Mouse (Mus musculus) liver, embryonic 16.5 days (tissue): Measurements from ENCODE around the gene Bax. TPM values are rescaled to one million over a fixed set of nuclear protein-coding genes. Genes with fewer than 3 reads are reported as not detected.

Source experiments
- ATAC-seq: fragments of 200-750 bp; cut with Nextera tagmentation; 2 replicates; pipeline ENCODE4 v1.8.0; 2017; ENCODE audit warnings: low read depth, mild to moderate bottlenecking, moderate number of reproducible peaks, moderate library complexity
- H3K27ac ChIP-seq: fragments of 300-500 bp; sonication (generic); 2 replicates; pipeline ENCODE4 v1.5.1; 2014; ENCODE audit warnings: mild to moderate bottlenecking, low read length
- H3K27me3 ChIP-seq: fragments of 300-500 bp; sonication (generic); 2 replicates; pipeline ENCODE4 v1.6.1; 2014; ENCODE audit warnings: low read depth, low read length, mixed read lengths; ENCODE audit not compliant: control insufficient read depth, insufficient read depth
- H3K36me3 ChIP-seq: fragments of 300-500 bp; sonication (generic); 2 replicates; pipeline ENCODE4 v1.6.1; 2014; ENCODE audit warnings: mild to moderate bottlenecking; ENCODE audit not compliant: control insufficient read depth, insufficient read depth
- H3K4me1 ChIP-seq: fragments of 300-500 bp; sonication (generic); 2 replicates; pipeline ENCODE4 v1.6.1; 2014; ENCODE audit warnings: low read depth, low read length, mixed read lengths; ENCODE audit not compliant: control insufficient read depth
- H3K4me2 ChIP-seq: fragments of 300-500 bp; sonication (generic); 2 replicates; pipeline ENCODE4 v1.6.1; 2014; ENCODE audit warnings: low read depth, low read length, mixed read lengths
- H3K4me3 ChIP-seq: fragments of 300-500 bp; sonication (generic); 2 replicates; pipeline ENCODE4 v1.5.1; 2014; ENCODE audit warnings: low read depth, mild to moderate bottlenecking, low read length
- H3K9ac ChIP-seq: fragments of 300-500 bp; sonication (generic); 2 replicates; pipeline ENCODE4 v1.6.1; 2014; ENCODE audit warnings: low read depth, low read length
- H3K9me3 ChIP-seq: fragments of 300-500 bp; sonication (generic); replicated peaks from 2 replicates; pipeline ENCODE4 v1.6.1; 2016; ENCODE audit warnings: low read length; ENCODE audit not compliant: control insufficient read depth
- WGBS: fragments of 180-500 bp; shearing (Covaris S2); extraction: QIAGEN DNeasy Blood & Tissue Kit; methylation state at CpG from one replicate; pipeline ENCODE4 v1.1.7; 2014; ENCODE audit not compliant: insufficient replicate concordance; 5-methylcytosine and 5-hydroxymethylcytosine counted together
- polyA plus RNA-seq: library from polyadenylated mRNA; unstranded; fragments of >200 nt; fragmentation: Nextera tagmentation; extraction: Ambion mirVana; gene quantifications from 2 replicates; pipeline ENCODE4 v1.2.1, GENCODE M21; 2015

Gene Bax
- polyA plus RNA-seq, 1 experiment from 2014 or later: 63.3 TPM

DNA sequence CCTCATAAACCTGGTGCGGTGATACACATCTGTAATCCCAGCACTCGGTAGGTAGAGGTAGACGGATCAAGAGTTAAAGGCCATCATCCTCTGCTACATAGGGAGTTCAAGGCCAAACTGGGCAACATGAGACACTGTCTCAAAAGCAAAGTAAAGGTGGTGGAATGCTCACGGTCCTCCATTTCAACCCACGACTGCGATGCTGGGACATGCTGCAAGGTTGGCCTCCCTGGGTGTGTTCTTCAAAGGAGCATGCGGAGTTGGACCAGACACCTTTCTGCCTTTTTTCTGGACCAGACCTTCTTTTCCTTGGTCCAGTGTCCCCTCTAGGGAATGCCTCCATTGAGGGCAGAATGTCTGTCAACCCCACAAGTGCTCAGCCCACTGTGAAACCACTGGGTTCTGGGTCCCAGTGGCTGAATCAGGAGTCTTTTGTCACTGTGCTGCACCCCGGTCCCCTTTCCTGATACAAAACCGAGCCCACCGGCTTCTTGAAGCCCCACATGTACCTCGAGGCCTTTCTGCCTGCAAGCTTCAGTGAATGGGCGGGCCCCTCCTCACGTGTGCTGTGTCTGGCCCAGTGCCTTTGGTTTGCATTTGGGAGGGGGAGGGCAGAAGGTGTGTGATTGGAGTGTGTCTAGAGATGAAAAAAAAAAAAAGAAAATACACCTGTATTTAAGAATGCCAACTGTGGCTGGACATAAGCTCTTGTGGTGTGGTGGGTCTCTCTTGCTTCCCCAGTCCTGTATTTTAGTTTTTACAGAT lies 10.6 kb downstream of the Bax start:
- no peaks in the 10 kb centered on the region for H3K9me3 ChIP-seq
- H3K4me3 ChIP-seq: no peak overlapping the region
- peaks cover 25% of the 10 kb centered on the region for H3K36me3 ChIP-seq
- no peak for ATAC-seq
- no peaks in the 10 kb centered on the region for H3K27me3 ChIP-seq
- no peak overlapping the region for H3K4me2 ChIP-seq
- no peak overlapping the region for H3K9ac ChIP-seq
- WGBS: 76% methylated on average over 13 of the region's 13 CpGs
- peak overlapping the region; percentile 93; the same call in 1 of the 2 replicates for H3K27ac ChIP-seq
- H3K4me1 ChIP-seq: peaks cover 48% of the 10 kb centered on the region

DNA sequence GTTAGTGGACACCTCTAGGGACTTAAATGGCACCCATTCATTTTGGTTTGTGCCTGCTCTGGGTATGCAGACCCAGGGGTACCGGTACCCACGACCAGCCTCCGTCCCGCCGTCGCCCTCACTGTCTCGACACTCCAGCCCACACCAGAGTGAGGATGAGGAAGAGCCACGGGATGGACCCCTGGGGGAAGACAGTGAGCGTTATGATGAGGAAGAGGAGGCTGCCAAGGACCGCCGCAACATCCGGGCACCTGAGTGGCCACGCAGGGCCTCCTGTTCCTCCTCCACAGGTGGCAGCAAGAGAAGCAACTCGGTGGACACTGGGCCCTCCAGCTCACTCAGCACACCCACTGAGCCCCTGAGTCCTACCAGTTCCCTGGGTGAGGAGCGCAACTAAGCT lies 11.7 kb downstream of the Bax start:
- Histone ChIP-seq H3K36me3 (peaks cover 25% of the 10 kb centered on the region), H3K27me3 (no peaks in the 10 kb centered on the region), H3K4me2 (no peak overlapping the region), H3K9me3 (no peaks in the 10 kb centered on the region), H3K4me1 (peaks cover 36% of the 10 kb centered on the region), H3K9ac (no peak overlapping the region), H3K4me3 (no peak overlapping the region), H3K27ac (no peak overlapping the region)
- ATAC-seq: no peak
- WGBS: 89% methylated on average over 15 of the region's 15 CpGs

DNA sequence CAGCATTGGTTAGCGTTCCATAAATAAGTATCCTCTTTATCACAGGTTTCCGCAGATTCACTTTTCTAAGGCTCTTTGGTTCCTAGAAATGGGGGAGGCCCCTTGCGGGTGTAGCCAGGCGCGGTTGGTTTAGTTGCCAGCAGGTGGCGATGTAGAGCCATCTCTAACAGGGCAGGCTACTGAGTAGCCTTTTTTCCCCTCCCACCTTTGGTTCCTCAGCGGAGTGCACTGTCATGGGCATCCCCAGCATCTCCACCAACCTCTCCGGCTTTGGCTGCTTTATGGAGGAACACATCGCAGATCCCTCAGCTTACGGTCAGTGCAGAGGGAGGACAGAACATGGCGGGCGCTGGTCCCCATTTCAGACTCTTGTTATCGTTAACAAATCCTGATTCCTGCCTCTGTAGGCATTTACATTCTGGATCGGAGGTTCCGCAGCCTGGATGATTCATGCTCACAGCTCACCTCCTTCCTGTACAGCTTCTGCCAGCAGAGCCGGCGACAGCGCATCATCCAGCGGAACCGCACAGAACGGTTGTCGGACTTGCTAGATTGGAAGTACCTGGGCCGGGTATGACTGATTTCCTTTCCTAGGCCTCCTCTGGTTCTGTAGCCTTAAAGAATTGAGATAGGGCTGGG lies 15.2 kb downstream of the Bax start:
- Histone ChIP-seq H3K4me3 (no peak overlapping the region), H3K4me1 (peaks cover 20% of the 10 kb centered on the region), H3K36me3 (peaks cover 5% of the 10 kb centered on the region; the same call in 1 of the 2 replicates), H3K27ac (no peak overlapping the region), H3K27me3 (no peaks in the 10 kb centered on the region), H3K9me3 (no peaks in the 10 kb centered on the region), H3K9ac (no peak overlapping the region), H3K4me2 (no peak overlapping the region)
- 51% methylated on average over 23 of the region's 23 CpGs for WGBS
- peak; percentile 76 for ATAC-seq

DNA sequence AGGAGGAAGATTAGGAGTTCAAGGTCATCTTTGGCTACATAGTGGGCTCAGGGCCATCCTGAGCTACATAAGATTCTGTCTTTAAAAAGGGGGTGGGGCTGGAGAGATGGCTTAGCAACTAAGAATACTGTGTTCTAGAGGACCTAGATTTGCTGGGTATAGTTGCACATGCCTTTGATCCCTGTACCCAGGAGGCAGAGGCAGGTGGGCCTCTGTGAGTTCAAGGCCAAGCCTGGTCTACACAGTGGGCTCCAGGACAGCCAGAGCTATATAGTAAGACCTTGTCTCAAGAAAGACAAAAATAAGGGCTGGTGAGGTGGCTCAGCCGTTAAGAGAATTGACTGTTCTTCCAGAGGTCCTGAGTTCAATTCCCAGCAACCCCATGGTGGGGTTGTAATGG lies 16.7 kb downstream of the Bax start:
- Histone ChIP-seq H3K9ac (no peak overlapping the region), H3K9me3 (no peaks in the 10 kb centered on the region), H3K27ac (no peak overlapping the region), H3K4me2 (no peak overlapping the region), H3K27me3 (no peaks in the 10 kb centered on the region), H3K4me3 (no peak overlapping the region), H3K4me1 (peaks cover 14% of the 10 kb centered on the region), H3K36me3 (peaks cover 5% of the 10 kb centered on the region)
- WGBS: 84% methylated on average over 1 of the region's 1 CpGs
- no peak for ATAC-seq

DNA sequence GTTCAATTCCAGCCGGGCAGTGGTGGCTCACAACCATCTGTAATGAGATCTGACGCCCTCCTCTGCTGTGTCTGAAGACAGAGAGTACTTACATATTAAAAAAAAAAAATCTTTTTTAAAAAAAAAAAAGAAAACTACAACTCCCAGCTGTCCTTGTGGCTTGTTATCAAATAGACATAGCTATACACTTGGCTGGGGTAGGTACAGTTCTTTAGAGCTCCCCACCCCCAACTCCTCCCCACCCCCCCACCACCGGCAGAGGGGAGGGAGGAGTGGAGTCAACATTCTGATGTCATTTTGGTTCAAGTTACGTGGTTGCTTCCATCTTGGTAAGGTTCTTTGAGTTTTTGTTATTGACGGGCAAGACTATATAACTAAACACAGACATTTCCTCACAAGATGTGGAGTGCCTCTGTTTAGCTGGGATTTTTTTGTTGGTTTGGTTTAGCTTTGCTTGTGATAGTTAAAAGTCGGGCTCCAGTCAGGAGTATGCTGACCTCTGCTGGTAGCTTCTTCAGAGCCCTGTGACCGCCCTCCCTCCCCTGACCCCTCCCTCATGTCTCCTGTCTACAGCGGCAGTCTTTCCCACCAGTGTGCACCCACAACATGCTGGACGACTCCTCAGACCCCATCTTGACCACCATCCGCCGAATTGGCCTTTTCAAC lies 19.2 kb downstream of the Bax start:
- ATAC-seq: peak; percentile 49; the same call in 1 of the 2 replicates

DNA sequence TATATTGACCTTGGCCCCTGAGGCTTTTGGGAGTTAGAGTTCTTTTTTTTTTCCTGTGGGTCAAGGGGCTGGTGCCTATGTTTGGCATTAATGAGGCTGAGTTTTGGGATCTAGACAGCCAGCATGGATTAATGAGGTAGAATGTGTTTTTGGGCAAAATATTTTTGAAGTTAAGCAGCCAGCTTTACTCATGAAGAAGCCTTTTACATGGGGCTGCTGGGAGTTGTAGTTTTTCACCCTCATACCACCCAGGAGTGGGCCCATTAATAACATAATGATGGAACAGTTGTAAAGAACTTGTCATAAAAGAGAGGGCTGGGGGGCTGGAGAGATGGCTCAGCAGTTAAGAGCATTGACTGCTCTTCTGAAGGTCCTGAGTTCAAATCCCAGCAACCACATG lies 20.1 kb downstream of the Bax start:
- Histone ChIP-seq H3K27me3 (no peaks in the 10 kb centered on the region), H3K4me3 (no peak overlapping the region), H3K36me3 (no peaks in the 10 kb centered on the region; the same call in 1 of the 2 replicates), H3K4me1 (peaks cover 10% of the 10 kb centered on the region), H3K4me2 (no peak overlapping the region), H3K9me3 (no peaks in the 10 kb centered on the region), H3K27ac (no peak overlapping the region), H3K9ac (no peak overlapping the region)
- ATAC-seq: no peak

More for the DNA sequence above, 19.2 kb downstream of the Bax start:
- H3K9me3 ChIP-seq: no peaks in the 10 kb centered on the region
- H3K4me3 ChIP-seq: no peak overlapping the region
- whole genome bisulfite sequencing: 25% methylated on average over 11 of the region's 11 CpGs
- H3K36me3 ChIP-seq: no peaks in the 10 kb centered on the region; the same call in 1 of the 2 replicates
- H3K9ac ChIP-seq: no peak overlapping the region
- H3K27me3 ChIP-seq: no peaks in the 10 kb centered on the region
- H3K27ac ChIP-seq: no peak overlapping the region
- 0 out of 2 replicates have a peak overlapping the region, but pooled peaks have one; percentile 18 for H3K4me2 ChIP-seq
- peaks cover 14% of the 10 kb centered on the region for H3K4me1 ChIP-seq

DNA sequence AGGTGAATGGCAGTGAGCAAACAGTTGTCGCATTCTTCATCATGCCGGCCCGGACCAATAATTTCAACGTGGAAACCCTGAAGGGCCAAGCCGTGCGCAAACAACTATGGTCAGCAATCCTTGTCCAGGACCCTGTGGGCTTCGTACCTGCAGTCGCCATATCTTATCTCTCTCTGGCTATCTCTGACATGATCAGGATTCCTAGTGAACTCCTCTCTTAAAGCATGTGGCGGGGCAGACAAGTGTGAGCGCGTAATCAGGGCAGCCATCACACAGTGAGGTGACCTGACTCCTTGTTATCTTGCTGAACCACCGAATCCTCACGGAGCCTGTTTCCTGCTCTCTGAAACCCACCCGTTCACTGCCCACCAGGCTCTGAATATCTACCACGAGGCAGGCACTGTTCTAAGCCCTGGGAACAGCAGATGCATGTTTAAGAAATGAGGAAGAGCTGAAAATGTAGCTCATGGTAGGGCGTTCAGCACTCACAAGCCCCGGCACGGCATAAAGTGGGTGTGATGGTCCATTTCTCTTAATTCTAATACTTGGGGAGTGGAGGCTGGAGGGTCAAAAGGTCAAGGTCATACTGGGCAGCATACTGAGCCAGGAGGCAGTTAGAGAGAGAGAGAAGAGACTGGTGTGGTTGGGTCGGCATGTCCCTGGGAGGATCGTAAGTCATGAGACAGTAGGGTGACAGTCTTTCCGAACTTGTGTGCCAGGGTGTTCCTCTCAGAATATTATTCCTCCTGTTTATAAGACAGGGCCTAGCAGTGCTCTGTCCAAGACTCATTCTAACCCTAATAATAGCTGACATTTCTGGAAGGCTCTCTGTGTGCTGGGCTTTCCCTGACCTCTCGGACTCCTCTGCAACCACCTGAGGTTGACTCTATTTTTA lies 22.9 kb downstream of the Bax start:
- ATAC-seq: no peak
- WGBS: 56% methylated on average over 22 of the region's 22 CpGs
- H3K9ac ChIP-seq: no peak overlapping the region

DNA sequence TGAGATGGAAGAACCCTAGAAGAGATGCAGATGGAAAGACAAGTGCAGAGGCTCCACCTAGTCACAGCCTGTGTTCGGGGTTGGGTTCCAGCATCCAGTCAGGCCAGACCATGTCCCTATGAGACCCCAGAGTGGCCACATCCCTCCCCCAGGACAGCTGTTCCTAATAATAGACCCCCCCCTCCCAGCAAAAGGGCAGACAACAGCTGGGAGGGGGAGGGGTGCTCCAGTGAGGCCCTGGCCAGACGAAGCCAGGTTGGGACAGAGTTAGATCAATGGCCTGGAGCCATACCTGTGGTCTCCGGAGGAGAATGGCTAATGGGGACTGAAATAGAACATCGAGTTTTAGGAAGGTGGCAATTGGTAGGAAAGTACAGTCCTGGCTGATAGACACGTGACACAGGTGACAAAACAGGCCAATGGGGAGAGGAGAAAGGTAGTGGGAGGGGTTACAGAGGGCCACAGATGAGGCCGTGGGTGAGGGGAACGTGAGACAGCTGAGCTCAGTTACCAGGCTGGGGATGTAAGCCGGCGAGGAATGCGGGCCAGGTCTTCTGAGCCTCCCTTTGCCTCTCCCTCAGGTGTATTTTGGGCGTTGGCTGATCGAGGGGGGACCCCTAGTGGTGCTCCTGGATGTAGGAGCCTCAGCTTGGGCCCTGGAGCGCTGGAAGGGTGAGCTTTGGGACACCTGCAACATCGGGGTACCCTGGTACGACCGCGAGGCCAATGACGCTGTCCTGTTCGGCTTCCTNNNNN lies 29.0 kb downstream of the Bax start, which contains the start of gene Ruvbl2:
TSS of gene Ruvbl2 (minus strand) at position 576 of the 756 bp plus-strand sequence.
- no peaks in the 10 kb centered on the region for H3K9me3 ChIP-seq
- peaks cover 27% of the 10 kb centered on the region for H3K4me1 ChIP-seq
- H3K4me2 ChIP-seq: no peak within 1 kb of the TSS; the same call in 1 of the 2 replicates
- H3K27ac ChIP-seq: no peak within 1 kb of the TSS
- WGBS: 41% methylated on average over 19 of the region's 19 CpGs
- no peak for ATAC-seq
- H3K9ac ChIP-seq: no peak within 1 kb of the TSS
- H3K36me3 ChIP-seq: peaks cover 2% of the 10 kb centered on the region; the same call in 1 of the 2 replicates
- no peak within 1 kb of the TSS for H3K4me3 ChIP-seq
- H3K27me3 ChIP-seq: no peaks in the 10 kb centered on the region

More for the DNA sequence above, 22.9 kb downstream of the Bax start:
- Histone ChIP-seq H3K27me3 (no peaks in the 10 kb centered on the region), H3K4me2 (no peak overlapping the region), H3K9me3 (no peaks in the 10 kb centered on the region), H3K27ac (no peak overlapping the region), H3K4me3 (no peak overlapping the region), H3K36me3 (peaks cover 2% of the 10 kb centered on the region; the same call in 1 of the 2 replicates), H3K4me1 (peaks cover 5% of the 10 kb centered on the region)
